Mouse (Mus musculus) G1E-ER4 (cell line): ENCODE data around the gene Dock11. TPM values are rescaled to one million over a fixed set of nuclear protein-coding genes. Genes with fewer than 3 reads are reported as not detected.

Source experiments
- GATA1 ChIP-seq: IDR thresholded peaks from one replicate; pipeline ENCODE4 v1.8.0; 2012; ENCODE audit warnings: low read length, inconsistent platforms
- polyA plus RNA-seq: library from polyadenylated mRNA; stranded (reverse); fragments of >175 nt; gene quantifications from 2 replicates; pipeline ENCODE4 v1.2.3, GENCODE M21; 2012

Dock11 gene
- polyA plus RNA-seq, 1 experiment, result not detected

DNA sequence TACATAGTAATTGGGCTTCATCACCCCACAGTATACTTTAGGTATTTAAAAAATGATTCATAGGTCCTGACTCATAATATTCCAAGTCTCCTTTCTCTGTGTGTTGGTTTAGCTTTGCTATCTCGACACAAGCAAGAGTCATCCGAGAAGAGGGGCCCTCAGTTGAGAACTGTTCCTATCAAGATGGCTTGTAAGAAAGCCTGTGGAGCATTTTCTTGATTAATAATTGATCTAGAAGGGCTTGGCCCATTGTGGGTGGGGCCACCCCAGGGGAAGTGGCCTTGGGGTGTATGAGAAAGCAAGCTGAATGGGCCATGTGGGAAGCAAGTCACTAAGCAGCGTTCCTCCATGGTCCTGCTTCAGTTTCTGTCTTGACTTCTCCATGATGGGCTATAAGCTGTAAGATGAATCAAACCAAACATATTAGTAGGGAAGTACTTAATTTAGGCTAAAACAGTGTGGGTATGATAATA, 42.3 kb downstream of the Dock11 start:
- TF ChIP-seq GATA1, result no peak

DNA sequence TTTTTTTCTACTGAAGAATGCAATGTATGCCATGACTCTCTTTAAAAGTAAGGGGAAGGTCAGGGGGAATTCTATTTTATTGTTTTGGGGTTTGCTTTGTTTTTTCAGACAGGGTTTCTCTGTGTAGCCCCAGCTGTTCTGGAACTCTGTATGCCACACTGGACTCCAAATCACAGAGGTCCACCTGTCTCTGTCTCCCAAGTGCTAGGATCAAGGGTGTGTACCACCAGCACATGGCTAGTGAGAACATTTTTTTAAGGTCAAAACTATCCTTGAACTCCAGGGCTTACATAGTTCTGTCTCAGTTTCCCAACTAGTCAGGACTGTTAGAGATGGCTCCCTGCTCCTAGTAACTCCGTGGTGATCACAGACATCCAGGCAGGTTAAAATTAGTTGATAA, 43.3 kb downstream of the Dock11 start:
- no peak for TF ChIP-seq GATA1

DNA sequence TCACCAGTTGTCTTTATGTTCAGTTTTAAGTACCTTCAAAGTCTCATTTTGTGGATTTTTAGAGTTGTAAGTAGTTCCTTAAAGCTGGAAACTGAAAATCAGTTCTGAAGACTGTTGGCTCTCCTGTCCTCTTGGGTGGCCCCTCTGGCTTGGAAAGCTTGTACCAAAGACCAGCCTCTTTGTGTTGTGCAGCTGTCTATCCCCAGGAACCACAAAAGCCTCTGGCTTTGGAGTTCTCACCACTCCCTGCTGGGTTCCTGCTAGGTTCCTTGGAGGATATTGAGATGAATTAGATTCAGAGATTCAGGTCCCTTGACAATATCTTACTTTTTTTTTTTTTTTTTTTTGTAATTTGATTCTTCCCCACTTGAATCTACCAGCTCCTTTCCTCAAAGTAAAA, 44.3 kb downstream of the Dock11 start:
- no peak for TF ChIP-seq GATA1

DNA sequence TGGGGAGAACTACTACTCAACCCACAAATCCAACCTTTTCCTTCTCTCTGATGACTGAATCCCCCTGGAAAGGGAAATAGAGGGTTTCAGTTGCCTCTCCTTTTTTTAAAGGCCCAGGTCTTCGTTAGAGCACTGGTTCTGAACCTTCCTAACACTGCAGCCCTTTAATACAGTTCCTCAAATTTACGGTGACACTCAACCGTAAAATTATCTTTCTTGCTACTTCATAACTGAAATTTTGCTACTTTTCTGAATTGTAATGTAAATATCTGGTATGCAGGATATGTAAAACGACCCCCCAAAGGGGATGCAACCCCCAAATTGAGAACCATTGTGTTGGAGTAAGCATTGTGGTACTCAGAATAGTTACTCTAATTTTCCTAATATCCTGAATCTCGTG, 49.5 kb downstream of the Dock11 start:
- no peak for TF ChIP-seq GATA1

DNA sequence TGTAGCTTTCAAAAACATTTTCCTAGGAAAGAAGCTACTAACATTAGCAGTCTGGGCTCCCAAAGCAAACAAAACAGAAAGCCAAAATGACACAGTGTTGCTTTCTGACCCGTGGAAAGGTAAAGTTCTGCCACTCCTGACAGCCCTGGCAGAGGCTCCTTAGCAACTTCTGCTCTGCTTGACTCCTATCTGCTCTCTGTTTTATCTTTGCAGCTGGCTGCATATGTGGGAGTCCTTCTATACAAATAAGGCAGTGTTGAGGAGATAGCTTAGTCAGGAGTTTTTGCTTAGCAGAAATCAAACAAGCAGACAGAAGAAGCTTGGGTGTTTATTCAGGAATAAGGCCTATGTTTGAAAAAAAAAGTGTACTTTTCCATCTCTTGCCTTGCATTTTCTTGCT, 57.8 kb downstream of the Dock11 start:
- no peak for TF ChIP-seq GATA1

DNA sequence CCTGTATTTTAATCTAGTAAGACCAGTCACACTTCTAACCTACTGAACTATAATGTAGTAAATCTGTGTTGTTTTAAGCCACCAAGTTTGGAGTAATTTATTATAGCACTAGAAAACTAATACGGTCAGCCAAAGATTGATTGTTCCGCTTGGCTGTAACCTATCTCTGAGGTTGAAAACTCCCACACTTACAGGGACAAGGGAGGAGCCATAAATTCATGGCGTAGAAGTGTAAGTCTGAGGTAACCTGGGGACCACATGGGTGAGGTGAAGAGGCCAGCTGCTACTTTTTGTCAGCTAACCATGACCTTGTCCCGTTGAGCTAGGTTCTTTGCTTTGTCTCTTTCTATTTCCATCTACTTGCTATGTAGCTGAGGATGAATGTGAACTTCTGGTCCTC, 61.5 kb downstream of the Dock11 start:
- TF ChIP-seq GATA1, result no peak

DNA sequence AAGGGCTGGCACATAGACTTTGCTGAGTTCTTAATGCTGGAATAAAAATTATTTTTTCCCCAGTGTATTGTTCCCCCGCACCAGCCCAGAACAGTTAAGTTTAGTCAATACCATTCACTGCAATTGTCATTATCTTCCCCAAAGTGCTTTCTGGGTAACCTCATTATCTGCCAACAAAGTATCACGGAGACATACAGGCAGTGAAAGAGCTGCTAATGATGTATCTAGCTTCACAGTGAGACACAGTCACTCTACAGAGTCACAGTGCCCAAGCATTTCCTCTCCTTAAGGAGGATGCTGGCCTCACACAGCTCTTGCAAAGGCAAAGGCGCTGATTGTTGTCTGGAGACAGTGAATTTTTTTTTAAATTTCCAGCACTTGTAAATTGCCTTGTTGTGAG, 63.3 kb downstream of the Dock11 start:
- no peak for TF ChIP-seq GATA1

DNA sequence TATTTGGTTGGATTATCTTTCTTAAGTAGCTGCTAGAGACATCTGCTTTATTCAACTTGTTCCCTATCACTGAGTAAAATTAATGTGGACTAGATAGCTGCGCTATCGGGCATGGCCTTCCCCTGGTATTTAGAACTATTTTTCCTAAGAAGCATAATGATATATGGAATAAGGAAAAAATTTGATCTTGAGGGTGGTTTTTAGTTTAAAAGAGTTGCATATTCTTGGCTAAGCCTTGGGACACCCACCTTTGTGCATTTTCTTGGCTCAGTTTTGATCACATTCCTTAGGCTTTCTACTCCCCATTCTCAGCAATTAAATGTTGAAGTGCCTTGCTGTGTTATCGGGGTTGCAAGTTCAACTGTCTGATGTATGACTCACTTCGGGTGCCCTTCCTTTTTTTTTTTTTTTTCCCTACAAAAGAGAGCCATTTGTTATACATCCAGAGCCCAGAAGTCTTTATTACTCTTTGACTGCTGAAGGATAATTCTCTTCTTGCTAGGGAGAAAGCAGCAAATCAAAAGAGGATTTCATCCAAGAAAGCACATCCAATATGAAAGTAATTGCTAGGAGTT, 64.0 kb downstream of the Dock11 start:
- no peak for TF ChIP-seq GATA1

DNA sequence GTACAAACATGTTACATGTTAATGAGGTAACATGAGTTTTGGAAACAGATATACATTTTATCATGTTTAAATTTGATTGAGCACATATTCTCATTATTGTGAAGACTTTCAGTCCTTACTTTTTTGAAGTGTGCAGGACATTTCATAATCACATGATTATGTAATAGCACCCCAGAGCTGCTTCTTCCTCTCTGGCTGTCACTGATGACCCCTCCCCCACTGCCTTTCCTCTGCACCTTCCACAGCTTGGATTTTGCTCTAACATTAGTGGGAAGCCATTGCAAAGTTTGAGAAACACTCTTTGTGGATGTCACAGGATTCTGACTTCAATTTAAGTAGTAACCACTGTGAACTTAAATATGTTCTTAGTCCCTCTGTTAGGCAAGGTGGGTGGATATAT, 67.6 kb downstream of the Dock11 start:
- TF ChIP-seq GATA1, result no peak

DNA sequence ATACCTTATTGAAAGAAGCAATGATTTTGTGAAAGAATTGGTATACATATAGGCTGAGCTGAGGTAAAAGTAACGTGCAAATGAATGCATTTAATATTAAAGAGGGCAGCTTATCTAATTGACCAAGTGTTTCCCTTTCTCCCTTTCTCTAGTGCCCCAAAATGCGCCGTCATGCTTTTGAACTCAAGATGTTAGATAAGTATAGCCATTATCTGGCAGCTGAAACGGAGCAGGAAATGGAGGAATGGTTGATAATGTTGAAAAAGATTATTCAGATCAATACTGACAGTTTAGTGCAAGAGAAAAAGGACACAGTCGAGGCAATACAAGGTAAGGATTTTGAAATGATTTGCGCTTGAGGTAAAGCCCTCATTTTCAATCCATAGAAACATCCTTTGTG, 74.5 kb downstream of the Dock11 start:
- no peak for TF ChIP-seq GATA1

DNA sequence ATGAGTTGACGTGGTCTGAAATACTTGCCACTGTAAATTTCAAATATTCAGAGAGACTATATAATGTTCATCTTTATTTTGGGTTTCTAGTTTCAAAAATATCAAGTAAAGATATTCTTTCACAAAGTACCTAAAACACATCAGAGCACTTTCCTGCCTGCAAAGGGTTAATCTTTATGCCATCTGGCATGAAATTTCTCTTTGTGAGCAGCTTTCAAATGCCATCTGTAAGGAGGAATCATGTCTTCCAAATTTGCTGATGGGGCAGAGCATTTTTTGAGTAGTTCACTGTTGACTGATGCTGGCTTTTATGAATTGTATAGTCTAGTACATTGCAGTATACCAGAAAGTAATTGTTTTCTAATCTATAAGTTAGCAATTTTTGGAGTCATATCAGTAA, 80.6 kb downstream of the Dock11 start:
- no peak for TF ChIP-seq GATA1

DNA sequence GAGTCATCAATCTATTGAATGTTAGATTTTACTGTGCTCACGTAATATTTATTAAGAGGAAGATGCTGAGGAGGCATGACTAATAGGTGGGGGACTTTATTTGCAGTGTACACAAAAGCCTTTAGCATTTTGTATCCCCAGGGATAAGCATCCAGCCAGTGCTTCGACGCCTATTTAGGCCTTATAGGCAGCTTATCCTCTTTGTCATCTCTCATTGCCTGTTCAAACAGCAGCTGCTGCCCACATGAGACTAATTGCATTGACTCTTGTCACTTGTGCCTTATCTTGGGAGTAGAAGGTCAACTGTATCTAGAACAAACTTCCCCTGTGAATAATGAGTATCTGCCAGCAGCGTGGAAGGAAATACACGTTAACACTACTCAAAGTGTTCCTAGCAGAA, 88.0 kb downstream of the Dock11 start:
- no peak for TF ChIP-seq GATA1

DNA sequence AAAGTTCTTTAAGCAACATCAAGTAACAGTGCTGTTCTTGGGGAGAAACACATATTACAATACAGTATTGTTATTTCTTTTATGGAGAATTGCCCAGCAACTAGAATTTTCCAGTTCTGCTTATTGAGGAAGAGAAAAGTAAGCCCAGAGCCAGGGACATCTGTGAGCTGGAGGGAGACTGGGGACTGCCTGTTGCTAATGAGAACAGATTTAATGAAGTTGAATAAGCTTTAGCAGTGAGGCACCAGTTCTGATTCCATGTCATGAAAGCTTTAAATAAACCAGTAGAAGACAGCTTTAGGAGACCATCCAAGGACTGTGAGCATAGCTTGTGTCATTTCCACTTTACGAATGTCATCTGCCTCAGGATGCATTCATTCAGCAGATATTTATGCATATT, 99.3 kb downstream of the Dock11 start:
- TF ChIP-seq GATA1, result no peak

DNA sequence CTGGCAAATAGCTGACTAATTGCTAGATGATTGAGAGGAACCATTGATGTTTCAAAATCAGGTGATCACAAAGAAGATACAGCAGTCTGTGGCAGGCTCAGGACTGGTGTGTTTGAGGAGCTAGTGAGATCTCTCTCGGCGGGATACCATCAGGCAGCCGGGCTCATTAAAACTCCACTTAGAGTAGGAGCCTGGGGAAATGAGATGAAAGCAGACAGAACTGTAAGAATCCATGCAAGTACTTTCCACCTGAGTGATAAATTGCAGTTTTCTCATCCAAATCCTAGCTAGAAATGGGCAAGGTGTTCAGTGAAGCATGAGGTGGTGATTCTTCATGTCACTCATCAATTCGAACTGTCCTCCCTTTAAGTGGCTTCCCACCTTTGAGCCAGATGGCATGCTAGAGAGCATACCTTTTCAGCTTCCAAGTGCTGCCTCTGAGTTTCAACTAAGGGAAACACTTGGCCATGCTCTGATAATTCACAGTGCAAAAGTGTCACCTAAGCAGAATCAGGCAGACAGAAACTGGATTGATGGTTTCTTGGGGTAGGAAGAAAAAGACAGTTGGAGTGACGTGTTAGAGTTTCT, 102.0 kb downstream of the Dock11 start:
- no peak for TF ChIP-seq GATA1

DNA sequence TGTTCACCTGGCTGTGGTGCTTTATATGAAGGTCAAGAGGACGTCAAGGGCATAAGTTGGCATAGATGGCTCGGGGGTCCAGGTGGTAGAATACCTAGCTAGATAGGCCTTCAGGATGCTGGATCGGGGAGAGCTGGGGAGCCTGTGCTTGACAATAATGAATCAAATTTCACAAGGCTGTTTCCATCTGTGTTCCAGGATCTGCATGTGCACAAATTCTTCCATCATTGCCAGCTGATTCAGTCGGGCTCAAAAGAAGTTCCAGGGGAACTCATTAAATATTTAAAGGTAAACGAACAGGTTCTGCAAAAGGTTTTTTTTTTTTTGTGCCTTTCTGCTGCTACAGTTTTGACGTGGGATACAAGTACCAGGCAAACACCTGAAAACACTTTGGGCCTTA, 105.6 kb downstream of the Dock11 start:
- TF ChIP-seq GATA1, result no peak

DNA sequence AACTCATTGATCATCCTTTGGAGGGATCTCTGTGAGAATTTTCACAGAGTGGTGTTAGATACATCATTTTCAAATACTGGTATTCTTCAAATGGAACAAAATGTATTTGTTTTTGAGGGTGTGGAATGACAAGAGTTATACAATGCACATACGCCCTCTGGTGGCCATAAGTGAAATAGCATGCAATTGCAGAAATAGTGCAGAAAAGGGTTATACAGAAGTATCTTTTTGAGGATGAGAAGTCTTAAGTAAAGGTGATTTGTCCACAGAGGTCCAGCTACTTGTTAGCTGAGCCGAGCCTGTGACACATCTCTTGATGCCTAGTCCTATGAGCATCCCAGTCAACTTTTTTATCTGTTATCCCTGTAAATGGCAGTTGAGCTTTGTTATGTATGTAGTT, 108.4 kb downstream of the Dock11 start:
- TF ChIP-seq GATA1, result no peak

DNA sequence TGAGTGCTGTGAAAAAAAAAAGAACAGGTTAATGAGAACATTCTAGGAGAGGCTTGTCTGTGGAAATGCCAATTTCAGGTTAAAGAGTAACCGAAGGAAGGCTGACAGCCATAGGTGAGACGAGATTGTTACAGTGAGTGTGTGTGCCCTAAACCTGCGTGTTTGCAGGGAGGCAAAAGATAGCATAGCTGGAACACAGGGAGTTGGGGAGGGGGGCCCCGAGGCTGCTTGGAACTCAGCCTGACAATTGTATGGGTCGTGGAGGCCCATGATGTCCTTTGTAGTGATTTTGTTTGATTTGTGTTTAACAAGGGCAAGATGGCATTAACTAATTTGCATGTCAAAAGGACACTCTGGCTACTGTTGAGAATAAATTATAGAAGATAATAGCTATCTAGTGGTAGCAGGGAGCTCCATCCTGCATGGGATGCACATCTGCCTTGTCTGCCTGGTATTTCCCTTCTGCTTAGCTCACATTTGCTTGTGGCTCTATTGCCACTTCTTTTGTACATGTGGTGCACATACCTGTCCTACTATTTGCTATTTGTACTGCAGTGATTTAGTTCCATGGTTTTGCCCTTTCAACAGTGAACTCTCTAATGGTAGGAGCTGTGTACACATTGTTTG, 109.3 kb downstream of the Dock11 start:
- no peak for TF ChIP-seq GATA1

DNA sequence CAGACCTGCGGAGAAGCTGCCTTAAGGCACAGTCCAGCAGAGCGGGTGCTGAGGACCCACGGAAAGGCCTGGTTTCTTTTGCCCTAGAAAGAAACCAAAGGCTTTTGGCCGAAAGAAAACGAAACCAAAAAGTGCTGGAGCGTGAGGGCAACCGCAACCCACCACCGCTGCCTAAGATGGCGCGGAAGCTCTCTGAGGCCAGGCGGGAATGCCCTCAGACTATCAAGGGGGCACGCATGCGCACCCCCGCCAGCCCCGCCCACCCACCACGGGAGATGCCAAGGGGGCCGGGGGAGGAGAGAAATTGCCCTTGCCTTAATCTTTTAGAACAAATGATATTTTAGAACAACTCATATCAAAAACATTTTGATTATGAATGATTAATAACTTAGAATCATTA, 137.0 kb downstream of the Dock11 start:
- TF ChIP-seq GATA1, result no peak

DNA sequence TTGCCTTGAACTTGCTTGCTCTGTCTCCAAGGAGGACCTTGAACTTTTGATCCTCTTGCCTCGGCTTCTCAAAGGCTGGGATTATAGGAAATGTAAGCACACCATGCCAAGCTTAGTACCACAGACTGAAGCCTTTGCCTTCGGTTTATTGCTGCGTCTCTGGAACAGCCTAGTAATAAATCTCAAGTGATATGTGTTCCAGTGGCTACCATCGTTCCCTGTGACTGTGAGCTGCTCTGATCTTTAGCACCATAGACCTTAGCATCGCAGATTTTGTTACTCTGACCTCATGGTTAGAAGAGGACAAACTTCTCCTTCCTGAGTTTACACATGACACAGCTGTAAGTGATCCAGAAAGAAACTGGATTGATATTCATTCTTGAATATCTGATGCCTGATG, 142.5 kb downstream of the Dock11 start:
- TF ChIP-seq GATA1, result no peak
